Mouse (Mus musculus) G1E (cell line): Measurements from ENCODE around the gene Mfsd12.

Experiments used
- CTCF ChIP-seq: IDR thresholded peaks from 2 replicates; pipeline ENCODE4 v1.5.1; 2012; ENCODE audit warnings: low read depth, low read length, inconsistent platforms, mixed read lengths
- GATA1 ChIP-seq: IDR thresholded peaks from 2 replicates; pipeline ENCODE4 v1.6.1; 2012; ENCODE audit warnings: borderline replicate concordance, low read length, inconsistent platforms, mixed read lengths
- GATA2 ChIP-seq: IDR thresholded peaks from 2 replicates; pipeline ENCODE4 v1.6.1; 2012; ENCODE audit warnings: low read depth, low read length, inconsistent platforms, borderline replicate concordance
- POLR2AphosphoS5 ChIP-seq: IDR thresholded peaks from 2 replicates; pipeline ENCODE4 v1.6.1; 2012; ENCODE audit warnings: low read depth, low read length, inconsistent platforms; ENCODE audit not compliant: insufficient replicate concordance
- TAL1 ChIP-seq: conservative IDR thresholded peaks from 2 replicates; pipeline ENCODE4 v1.6.1; 2012; ENCODE audit warnings: low read depth, low read length, inconsistent platforms, mixed read lengths

DNA sequence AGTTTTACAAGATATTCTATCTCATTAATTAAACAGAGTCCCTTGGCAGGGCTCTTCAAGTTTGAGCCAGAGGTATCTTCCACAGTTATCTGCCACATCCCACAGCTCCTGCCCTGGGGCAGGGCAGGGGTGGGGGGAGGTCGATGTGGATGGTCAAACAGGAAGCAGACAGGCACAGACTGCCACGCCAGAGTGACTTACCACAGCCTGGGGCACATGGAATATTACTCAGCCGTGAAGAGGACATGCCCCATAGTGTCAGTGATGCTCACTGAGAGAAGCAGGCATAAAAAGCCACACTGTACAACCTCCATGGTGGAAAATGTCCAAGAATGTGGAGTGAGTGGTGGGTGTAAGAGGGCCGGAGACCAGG, 12.1 kb upstream of the Mfsd12 start:
- TF ChIP-seq CTCF (no peak), POLR2AphosphoS5 (no peak), GATA1 (no peak), TAL1 (no peak), GATA2 (no peak)
